Mouse (Mus musculus): ENCODE results near the gene Rcsd1.

Gene Rcsd1

DNA sequence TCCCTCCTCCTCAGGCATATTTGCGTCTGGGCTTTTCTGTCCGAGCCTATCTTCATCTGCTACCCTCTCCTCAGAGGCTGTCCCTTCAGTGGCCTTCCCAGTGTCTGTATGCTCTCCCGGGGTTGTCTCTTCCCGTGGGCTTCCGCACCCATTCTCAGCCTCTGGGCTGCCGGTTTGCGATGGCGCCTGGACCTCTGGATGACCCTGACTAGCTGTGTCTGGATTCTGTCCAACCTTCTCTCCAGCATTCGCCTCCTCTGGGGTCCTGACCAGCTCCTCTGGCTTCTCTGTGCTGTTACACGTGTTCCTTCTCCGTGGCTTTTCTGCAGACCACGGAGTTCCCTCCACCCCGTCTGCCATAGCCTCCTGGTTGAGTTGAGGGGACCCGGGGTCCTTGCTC is 54.1 kb downstream of the Rcsd1 start:
- no peak for DNase-seq

- DNase-seq: no peak
These were observed 54.5 kb downstream of the Rcsd1 start for GRCm38 (mm10) chr1:165655022-165655421.

GRCm38 (mm10) chr1:165653126-165653885 is 56.3 kb downstream of the Rcsd1 start:
- DNase-seq: no peak

DNA sequence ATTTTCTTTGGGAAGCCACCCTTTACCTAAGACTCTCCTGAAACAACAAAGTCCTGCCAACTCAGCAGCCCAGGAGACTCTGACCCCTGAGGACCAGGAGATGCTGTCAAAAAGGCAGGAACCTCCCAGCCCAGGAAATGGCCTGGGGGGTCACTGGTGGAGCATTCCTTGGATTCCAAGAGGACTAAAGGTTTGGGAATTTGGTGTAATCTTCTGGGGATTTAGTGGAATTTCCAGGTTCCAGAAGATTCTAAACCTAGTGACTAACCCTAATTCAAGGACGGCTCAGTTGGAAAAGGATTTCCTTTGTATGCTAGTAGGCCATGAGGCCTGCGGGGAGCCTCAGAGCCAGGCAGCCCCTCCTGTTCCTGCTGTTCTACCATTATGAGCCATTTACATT is 57.0 kb downstream of the Rcsd1 start:
- DNase-seq: no peak

DNA sequence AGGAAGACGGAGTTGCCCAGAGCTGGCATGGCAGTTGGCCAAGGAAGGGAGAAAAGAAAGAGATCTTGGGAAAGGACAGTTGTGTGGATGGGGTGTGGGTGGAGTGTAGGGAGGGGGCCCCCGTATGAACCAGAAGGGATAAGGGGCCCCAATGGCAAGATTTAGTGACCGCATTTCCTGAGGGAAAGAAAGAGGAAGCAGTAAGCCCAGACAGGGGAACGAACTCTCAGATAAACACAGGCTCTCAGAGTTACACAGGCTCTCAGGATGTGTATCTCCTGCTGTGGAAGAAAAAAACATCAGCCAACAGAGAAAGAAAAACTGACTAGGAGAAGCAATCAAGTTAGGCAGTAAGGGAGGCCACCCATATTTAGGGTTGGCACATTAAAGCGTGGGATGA is 58.4 kb downstream of the Rcsd1 start:
- no peak for DNase-seq

DNA sequence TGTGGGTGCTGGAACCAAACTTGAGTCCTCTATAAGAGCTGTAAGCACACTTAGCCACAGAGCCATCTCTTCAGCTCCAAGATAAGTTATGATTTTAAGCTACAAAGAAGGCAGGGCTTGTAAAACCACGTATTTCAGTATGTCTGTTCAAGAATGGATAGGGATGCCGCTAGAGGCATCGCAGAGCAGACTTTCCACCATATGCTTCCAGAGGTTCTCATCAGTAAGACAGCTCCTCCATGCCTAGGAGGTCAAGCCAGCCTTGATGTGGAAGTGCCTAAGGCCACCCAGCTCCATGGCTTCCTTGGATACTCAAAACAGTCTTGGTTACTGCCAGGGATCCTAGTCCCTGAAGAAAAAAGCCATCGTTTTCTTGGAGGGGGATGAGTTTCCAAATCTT is 64.5 kb downstream of the Rcsd1 start:
- DNase-seq: no peak

- DNase-seq: no peak
These were observed 65.8 kb downstream of the Rcsd1 start for GRCm38 (mm10) chr1:165643735-165644134.

- DNase-seq: peak; percentile 50
These were observed 66.7 kb downstream of the Rcsd1 start for GRCm38 (mm10) chr1:165642780-165643311.

- peak; percentile 91 for DNase-seq
These were observed 67.5 kb downstream of the Rcsd1 start for GRCm38 (mm10) chr1:165641786-165642771.

DNA sequence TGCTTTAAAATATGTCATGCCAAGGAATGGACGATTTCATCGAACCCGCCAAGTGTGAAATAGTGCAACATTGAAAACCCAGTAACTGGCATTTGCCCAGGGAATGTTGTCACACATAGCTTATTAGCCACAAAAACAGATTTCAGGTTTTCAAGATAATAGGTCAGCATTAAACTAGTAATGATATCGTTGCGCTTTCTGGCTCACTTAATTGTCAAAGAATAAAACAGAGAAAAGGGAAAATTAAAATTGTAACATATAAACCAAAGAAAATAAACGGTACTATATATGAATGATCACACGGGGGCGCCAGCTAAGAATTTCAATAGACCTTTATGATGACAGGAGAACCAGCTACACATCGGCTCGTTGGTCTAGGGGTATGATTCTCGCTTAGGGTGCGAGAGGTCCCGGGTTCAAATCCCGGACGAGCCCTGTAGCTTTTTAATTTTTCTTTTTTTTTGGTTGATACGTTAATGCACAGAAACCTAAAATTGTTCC is 68.2 kb downstream of the Rcsd1 start:
- DNase-seq: peak; percentile 68

DNA sequence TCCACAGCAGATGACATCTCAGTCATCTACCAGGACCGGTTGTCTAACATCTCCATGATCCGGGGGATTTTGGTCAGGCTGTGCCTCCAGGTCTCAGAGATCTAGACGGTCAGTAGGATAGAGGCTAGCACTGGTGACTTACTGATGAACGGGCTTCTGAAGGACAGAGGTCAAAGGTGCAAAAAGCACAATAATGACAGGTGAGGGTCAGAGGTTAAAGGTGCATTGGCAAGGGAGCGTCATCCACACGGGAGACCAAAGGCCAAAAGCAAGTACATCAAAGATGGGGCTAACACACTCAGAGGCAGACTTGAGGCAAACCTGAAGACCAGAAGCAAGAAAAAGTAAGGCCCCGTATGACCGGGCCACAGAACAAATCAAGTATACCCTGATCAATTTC is 73.3 kb downstream of the Rcsd1 start:
- no peak for DNase-seq

DNA sequence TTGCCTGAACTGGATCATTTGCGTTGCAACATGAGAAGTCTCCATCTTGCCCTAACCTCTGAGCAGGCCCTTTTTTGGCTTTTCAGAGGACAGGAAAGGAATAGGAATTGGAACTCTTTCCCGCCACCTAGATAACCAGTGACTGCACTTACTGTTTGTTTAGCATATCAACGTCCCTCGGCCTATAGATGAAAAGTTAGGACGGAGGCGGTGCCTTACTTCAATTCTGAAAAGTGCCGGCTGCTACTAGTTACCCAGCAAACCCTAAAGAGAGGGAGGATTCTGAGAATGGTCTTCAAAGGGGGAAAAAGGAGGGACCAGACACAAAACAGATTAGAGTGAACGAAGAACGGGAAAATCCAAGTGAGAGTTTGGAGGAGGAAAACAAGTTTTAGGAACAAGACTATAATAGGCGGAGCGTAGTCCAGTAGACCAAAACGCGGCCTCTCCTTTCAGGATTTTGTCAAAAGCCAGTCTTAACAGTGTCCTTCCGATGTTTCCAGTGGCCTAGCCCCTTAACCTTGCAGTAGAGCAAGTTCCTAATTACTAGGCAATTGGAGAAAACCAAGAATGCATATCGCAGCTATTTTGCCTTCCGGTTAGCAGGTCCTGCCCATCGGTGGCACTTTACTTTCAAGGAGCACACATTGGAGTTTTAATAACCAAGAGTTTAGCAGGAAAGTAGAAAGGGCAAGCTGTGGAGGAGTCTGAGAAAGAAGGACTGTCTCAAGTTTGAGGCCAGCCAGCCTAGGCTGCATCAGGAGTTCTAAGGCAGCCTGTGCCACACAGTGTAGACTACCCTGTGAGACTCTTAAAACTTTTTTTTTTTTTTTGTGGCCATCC is 74.3 kb downstream of the Rcsd1 start:
- DNase-seq: no peak

DNA sequence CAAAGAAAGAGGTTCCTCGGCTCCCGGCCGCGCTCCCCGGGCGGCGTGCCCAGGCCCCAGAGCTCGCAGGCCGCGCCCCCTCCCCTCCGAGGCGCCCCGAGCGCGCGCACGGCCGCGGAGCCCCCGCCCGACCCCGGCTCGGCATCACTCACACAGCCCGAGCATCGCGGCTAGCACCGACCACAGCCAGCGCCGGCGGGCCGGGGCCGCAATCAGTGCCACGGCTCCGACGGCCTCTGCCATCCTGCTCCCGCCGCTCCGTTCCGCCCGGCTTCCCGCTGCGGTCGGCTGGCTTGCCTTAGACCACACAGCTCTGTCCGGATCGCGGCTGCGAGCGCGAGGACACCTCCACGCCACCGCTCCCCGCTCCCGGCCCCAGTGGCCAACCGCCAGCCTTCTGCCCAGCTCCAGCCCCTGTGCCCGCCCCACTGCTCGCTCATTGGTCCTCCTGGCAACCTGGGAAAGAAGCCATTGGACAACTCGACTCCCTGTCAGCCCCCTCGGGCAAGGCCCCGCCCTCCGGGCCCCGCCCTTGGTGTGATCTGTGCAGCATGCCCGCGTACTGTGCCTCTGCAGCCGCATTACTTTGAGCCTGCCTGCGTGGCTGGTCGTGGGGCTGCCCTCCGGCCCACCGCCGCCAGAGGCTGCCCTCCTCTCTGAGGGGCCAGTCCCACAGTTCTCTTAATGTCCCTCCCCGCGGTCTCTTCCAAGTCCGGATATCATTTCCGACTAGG is 75.2 kb downstream of the Rcsd1 start, which contains the start of gene Mpzl1:
TSS of gene Mpzl1 (minus strand) at position 388 of the 734 bp plus-strand sequence.
- peak; percentile 99 for DNase-seq

DNA sequence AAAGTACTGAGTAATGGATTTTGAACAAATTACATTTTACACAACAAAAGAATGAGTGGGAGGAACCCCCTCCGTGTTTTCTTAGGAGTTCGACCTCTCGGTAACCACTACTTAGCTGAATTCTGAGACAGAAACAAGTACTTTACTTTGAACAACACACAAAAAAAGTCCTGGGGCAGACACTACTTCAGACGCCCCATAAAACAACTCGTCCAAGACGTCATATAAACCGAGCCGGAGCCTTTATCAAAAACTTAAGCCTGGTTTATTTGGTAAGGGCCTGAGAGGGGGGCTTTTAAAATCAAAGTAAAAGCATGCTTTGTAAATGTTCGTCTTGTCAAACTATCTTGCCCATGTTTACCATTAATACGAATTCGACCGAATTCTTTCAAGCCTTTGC is 76.2 kb downstream of the Rcsd1 start:
- DNase-seq: no peak

- no peak for DNase-seq
These were observed 78.4 kb downstream of the Rcsd1 start for GRCm38 (mm10) chr1:165631136-165631535.

DNA sequence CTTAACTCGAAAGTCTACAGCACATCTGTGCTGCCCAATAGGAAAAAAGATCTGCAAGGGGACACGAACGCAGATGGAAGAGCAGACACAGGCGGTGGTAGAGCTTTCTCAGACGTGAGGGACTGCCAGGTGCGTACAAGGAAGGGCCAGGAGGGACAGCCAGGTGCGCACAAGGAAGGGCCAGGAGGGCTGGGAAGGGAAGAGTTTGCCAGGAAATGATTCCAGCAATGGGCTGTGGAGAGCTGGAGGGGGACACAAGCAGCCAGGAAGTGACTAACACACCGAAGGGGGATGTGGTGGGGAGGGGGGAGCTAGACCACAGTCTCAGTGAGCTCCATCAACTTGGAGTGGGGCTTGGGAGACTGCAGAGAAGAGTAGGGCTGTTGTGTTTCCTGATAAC is 79.6 kb downstream of the Rcsd1 start:
- no peak for DNase-seq

DNA sequence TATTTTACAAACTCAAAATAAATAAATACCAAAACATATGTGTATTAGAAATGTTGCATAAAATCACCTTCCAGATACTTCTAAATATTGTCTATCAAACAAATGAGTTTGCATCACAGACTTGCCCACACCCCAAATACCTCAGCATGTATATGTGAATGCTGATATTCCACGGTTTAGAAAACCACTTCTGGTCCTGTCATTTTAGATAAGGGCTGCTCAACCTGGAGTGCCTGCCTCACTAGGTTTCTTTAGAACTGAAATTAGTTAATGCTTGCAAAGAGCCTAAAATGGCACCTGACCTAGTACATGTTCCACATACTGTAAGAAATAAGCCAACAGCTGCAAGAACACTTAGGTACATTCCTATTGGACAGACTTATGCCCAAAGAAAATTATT is 81.0 kb downstream of the Rcsd1 start:
- no peak for DNase-seq

DNA sequence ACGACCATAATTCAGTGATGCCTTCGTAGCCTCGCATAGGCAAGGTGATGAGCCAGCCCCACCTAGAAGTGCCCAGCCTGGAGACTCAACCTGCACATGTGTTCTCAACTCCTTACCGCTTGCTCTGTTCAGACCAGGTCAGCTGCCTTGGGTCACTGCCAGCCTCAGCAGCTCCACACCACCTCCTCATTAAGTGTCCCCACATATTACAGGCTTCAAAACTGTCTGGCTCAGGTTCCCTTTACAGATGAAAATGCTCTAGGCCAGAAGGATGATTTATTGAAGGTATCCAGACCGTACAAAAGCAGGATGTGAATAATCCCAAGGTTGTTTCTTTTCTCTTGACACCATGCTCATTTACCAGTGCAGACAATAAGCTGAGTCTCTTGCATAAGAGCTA is 83.7 kb downstream of the Rcsd1 start:
- no peak for DNase-seq

GRCm38 (mm10) chr1:165625058-165625457 is 84.5 kb downstream of the Rcsd1 start:
- DNase-seq: no peak

- DNase-seq: peak; percentile 26
These were observed 91.3 kb downstream of the Rcsd1 start for GRCm38 (mm10) chr1:165618201-165618624.

- no peak for DNase-seq
These were observed 92.2 kb downstream of the Rcsd1 start for GRCm38 (mm10) chr1:165617166-165617891.
